Mouse (Mus musculus) ovary, adult 2 months (tissue): ENCODE results near the gene Pspn. TPM values are rescaled to one million over a fixed set of nuclear protein-coding genes. Genes with fewer than 3 reads are reported as not detected.

ENCODE experiments used
- polyA plus RNA-seq: library from polyadenylated mRNA; depleted of rRNA; stranded (reverse); fragments of >200 nt; gene quantifications from 2 replicates; pipeline ENCODE4 v1.2.3, GENCODE M21; 2012; rRNA removed

The Pspn gene
- 1.3 and 1.6 TPM in 2 replicates for polyA plus RNA-seq

GRCm38 (mm10) chr17:56999968-57000609 is at the start of gene Pspn:
Gene Pspn, minus strand, starts transcription at chr17:57000018.

DNA sequence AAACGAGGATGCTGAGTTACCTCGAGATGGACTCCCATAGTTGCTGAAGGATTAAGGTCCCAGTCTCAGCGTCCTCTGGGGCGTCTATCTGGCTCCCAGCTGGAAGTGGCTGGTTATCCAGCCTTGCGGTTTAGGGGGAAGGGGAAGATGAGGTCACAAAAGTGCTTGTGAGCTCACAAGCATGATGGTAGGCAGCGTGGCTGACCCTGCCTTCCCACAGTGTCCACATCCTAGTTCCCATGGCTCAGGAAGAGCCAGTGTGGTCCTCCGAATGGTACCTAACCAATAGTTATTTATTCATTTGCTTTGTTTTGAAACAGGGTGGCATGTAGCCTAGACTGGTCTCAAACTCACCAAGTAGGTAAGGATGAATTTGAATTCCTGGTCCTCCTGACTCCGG is 41.7 kb upstream of the Pspn start, which contains the start of gene Slc25a41:
Gene Slc25a41, minus strand, starts transcription at position 101 of the 400 bp plus-strand sequence.

DNA sequence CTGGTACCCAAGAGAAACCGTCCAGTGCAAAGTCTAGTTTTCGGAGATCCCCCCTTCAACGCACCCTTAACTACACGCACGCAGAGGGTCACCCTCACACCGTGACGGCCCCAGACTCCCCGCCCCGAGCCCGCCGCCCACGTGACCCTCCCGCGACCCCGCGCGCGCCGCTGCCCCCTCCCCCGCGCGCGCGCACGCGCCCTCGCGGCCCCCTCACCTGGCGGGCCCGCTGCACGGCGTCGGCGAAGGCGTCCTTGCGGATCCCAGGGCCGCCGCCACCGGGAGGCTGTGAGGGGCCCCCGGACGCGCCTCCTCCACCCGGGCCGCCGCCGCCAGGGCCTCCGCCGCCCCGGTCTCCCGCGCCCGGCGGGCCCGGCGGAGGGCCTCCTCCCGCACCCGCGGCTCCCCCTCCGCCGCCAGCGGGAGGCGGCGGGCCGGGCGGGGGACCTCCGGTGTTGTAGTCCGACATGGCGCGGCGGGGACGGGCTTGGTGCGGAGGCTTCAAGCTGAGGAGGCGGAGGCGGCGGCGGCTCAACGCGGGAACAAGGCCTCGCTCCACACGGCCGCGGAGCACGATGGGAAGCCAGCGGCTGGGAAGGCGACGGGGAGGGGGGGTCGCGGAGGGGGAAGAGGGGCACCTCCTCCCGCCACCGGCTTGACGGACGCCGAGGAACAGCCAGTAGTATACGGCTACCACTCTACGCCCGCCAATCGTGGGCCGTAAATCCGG is 31.3 kb upstream of the Pspn start, which contains the start of gene Khsrp:
Gene Khsrp, minus strand, starts transcription at position 592 of the 730 bp plus-strand sequence.

DNA sequence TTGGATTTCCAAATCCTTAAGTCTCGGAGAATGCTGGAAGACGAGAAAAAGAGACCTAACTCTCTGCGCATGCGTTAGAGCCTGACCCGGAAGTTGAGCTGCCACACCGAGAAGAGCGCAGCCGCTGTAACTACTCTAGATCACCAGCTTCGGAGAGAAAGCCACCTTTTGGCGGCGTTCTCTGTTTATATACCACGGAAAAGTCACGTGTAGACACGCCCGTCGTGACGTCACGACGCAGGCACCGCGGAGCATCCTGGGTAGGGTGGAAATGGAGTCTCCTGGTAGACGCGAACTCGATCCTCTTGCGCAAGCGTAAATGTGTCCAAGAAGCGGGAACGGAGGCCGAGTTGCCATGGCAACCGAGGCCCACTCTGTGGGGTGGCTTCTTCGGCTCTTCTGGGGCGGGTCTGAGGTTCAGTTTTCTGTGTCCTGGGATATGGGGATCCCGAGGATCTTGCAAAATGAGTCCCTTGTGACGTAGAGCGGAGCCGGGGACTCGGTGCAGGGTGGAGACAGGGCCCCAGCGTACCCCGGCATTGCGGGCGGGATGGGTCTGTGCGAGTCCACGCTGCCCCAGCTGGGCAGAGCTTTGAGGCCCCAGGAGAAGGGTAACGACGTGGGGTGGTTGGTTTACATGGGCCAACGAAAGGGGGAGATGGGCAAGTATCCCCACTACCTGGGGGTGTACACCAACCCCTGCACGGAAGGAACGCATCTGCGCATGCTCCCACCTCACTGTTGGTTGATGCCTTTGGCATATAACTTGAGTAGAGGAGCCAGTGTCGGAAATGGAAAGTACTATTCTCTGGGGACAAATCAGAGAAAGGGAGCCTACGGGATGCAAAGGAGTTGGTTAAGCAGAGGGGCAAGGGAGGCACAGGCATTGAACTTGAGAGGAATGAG is 11.7 kb upstream of the Pspn start, which contains the start of the genes Gtf2f1 and Gm17949:
Gene Gtf2f1, minus strand, starts transcription at position 53 of the 906 bp plus-strand sequence.
Gene Gm17949, plus strand, starts transcription at position 234 of the 906 bp plus-strand sequence.

DNA sequence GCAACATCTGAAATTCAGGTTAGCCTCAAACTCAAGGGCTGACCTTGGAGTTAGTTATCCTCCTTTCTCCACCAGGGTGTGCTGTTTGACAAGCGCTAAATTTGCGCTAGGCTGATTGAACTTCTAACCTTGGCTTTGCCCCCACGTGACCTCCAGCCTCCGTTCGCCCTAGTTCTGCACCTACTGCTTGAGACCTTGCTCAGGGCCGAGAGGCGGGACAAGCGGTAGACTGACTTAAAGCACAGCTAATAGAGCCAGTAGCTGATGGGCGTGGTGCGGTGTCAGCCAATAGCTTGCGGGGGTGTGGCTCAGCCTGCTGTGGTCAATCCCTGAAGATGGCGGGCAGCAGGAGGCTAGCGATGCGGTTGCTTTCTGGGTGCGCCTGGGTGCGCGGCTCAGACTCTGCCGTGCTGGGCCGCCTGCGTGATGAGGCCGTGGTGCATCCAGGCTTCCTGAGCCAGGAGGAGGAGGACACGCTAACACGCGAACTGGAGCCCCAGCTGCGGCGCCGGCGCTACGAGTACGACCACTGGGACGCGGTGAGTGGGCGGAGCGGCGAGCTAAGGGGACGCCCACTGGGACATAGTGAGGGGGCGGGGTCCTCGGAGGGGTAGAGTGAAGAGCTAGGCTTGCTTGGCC is 2.7 kb downstream of the Pspn start, which contains the start of gene Alkbh7:
Gene Alkbh7, plus strand, starts transcription at position 311 of the 639 bp plus-strand sequence.

DNA sequence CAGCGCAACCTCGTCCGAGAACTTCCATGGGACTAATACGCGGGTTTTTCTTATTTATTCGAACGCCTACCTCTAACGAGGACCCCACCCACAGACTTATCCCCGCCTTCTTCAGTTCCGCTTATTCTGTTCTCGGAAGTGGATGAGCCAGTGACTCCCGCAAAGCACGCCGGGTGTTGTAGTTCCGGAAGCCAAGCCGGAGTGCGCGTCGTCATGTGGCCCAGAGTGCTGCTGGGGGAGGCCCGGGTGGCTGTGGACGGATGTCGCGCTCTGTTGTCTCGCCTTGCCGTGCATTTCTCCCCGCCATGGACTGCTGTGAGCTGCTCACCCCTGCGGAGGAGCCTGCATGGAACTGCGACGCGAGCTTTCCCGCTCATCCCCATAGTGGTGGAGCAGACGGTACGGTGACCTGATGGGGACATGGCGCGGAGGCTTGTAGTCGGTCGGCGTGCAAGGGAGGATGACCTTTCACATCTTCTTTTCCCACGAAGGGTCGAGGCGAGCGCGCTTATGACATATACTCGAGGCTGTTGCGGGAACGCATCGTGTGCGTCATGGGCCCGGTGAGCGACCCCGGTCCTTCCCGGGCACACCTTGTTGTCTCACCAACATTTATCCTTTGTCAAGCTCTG is 9.6 kb downstream of the Pspn start, which contains the start of gene Clpp:
Gene Clpp, plus strand, starts transcription at position 191 of the 632 bp plus-strand sequence.

DNA sequence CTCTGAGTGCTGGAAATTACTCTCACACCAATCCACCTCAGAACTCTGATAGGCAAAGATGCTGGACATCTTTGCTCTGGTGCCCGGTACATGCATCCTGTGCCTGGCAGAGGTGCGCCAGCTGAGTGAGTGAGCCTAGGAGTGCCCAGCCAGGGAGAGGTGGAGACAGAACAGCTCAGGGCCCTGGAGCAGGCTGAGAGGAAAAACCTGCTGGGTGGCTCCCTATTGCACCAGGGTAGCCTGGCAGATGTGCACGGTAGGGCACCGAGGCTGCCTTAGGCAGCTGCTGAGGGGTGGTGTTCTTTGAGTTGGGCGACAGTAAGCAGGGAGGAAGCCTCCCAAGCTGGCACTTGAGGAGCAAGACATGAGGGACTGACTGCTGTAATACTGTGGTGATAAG is 17.8 kb downstream of the Pspn start, which contains the start of gene Acer1:
Gene Acer1, minus strand, starts transcription at position 114 of the 400 bp plus-strand sequence.

Other genes with a start within 250 kb of the Pspn start
- 169 and 335 TPM in 2 replicates for gene Nrtn, start 242.5 kb downstream of the Pspn start, polyA plus RNA-seq
- 135 and 136 TPM in 2 replicates for gene Dus3l, start 235.3 kb downstream of the Pspn start, polyA plus RNA-seq
- 3.3 and 4.8 TPM in 2 replicates for gene Prr22, start 229.8 kb downstream of the Pspn start, polyA plus RNA-seq
- gene Rfx2, start 169.0 kb downstream of the Pspn start, polyA plus RNA-seq: 26.0 and 26.5 TPM in 2 replicates
- gene Acsbg2, start 125.6 kb downstream of the Pspn start, polyA plus RNA-seq: 0.05 TPM in 1 of 2 replicates, not detected in the other
- gene 1700061G19Rik, start 124.5 kb downstream of the Pspn start, polyA plus RNA-seq: 0.16 and 0.37 TPM in 2 replicates
- 94.1 and 98.4 TPM in 2 replicates for gene Mllt1, start 64.6 kb downstream of the Pspn start, polyA plus RNA-seq
- 0.14 TPM in 2 replicates for gene Acer1, start 17.9 kb downstream of the Pspn start, polyA plus RNA-seq
- gene Clpp, start 9.7 kb downstream of the Pspn start, polyA plus RNA-seq: 290 and 341 TPM in 2 replicates
- gene Alkbh7, start 2.7 kb downstream of the Pspn start, polyA plus RNA-seq: 86.7 and 97.3 TPM in 2 replicates
- gene Gtf2f1, start 11.3 kb upstream of the Pspn start, polyA plus RNA-seq: 34.5 and 38.2 TPM in 2 replicates
- not detected in 2 replicates for gene Gm17949, start 11.5 kb upstream of the Pspn start, polyA plus RNA-seq
- 142 and 166 TPM in 2 replicates for gene Khsrp, start 31.5 kb upstream of the Pspn start, polyA plus RNA-seq
- gene Slc25a41, start 41.6 kb upstream of the Pspn start, polyA plus RNA-seq: 0.12 and 0.25 TPM in 2 replicates
- gene Crb3, start 59.1 kb upstream of the Pspn start, polyA plus RNA-seq: 24.0 and 26.3 TPM in 2 replicates
- gene Slc25a23, start 59.8 kb upstream of the Pspn start, polyA plus RNA-seq: 60.7 and 77.3 TPM in 2 replicates
- 5.0 and 6.5 TPM in 2 replicates for gene Dennd1c, start 78.5 kb upstream of the Pspn start, polyA plus RNA-seq
- gene Tubb4a, start 87.8 kb upstream of the Pspn start, polyA plus RNA-seq: 6.7 and 6.9 TPM in 2 replicates
- 4.4 and 5.3 TPM in 2 replicates for gene Tnfsf9, start 105.3 kb upstream of the Pspn start, polyA plus RNA-seq
- gene Cd70, start 149.8 kb upstream of the Pspn start, polyA plus RNA-seq: 0.18 and 0.34 TPM in 2 replicates
- gene Tnfsf14, start 194.2 kb upstream of the Pspn start, polyA plus RNA-seq: 0.52 and 0.68 TPM in 2 replicates
- gene C3, start 228.1 kb upstream of the Pspn start, polyA plus RNA-seq: 197 and 243 TPM in 2 replicates
- 78.1 and 78.3 TPM in 2 replicates for gene Gpr108, start 248.4 kb upstream of the Pspn start, polyA plus RNA-seq
- gene Trip10, start 249.4 kb upstream of the Pspn start, polyA plus RNA-seq: 33.5 and 37.3 TPM in 2 replicates